Mouse (Mus musculus): Measurements from ENCODE around the gene Gtf2h4. TPM values are rescaled to one million over a fixed set of nuclear protein-coding genes. Genes with fewer than 3 reads are reported as not detected.

Gene Gtf2h4
- total and polyA plus RNA-seq, 2 experiments from 2014 or later = 20.9 to 30.9 TPM

DNA sequence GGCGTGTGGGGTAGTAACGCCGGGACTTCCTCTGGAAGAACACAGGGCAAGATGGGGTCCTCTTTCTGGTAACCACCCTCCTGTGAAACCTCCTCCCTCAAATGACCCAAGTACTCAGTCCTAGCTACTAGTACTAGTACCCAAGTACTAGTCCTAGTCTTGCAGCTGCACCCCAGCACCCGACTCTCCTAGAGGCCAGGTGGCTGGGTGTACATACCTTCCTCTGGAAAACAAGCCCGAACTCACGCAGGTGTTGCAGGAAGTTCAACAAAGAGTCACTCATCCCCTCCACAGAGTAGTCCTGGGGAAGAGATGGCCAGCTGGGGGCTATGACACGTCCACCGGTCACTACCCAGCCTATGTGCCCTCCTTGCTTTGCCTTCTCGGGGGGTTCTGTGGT is 3.8 kb downstream of the Gtf2h4 start:
- peaks cover 7% of the 10 kb centered on the region; the same call in 1 of the 2 replicates for H3K4me1 ChIP-seq (ENCODE audit: insufficient read depth)
- no peak overlapping the region for H3K4me3 ChIP-seq (ENCODE audit: low read depth, low read length)
- WGBS = 95% methylated on average over 9 of the region's 9 CpGs
- no peak overlapping the region for H3K9ac ChIP-seq
- no peaks in the 10 kb centered on the region for H3K9me3 ChIP-seq (ENCODE audit: low read length)
- H3K4me2 ChIP-seq (ENCODE audit: low read depth) = no peak overlapping the region
- peaks cover 8% of the 10 kb centered on the region; the same call in 1 of the 2 replicates for H3K36me3 ChIP-seq (ENCODE audit: insufficient read depth)
- ATAC-seq (no peak), DNase-seq (no peak)
- no peaks in the 10 kb centered on the region for H3K27me3 ChIP-seq (ENCODE audit: insufficient read depth, low read length)
- H3K27ac ChIP-seq (ENCODE audit: low read depth, low read length) = no peak overlapping the region
- TF ChIP-seq CTCF (IDR thresholded peaks at IDR 0.05; ENCODE audit: low read depth) = no peak

DNA sequence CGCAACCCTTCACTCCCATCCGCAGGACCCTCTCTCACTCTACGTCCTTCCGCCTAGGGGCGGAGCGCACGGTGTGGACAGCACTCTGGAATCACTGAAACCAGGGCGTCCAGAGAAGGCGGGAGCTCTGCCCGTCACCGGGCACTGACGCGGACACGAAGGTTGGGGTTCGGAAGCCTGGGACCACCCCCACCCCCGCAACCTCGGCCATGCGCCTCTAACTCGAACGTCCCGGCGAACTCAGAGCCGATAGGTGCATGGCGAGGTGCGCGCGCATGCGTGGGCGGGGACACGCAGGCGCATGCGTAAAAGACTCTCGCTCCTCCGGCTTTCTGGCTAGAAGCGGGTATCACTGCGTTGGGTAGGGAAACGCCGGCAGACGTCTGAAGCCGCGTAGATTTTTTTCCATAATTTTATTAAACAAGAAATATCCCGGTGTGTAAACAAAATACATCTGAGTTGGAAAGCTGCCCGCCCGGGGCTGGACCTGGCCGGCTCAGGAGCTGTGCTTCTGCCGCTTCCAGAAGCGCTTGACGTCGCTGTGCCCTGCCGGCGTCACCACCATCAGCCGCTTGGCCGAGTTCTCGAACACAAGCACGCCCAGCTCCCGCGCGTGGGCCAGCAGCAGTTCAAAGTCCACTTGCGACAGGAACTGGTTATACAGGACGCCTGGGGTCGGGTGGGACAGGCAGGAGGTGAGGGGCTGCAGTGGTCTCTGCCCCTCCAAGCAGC is 6.0 kb downstream of the Gtf2h4 start, which contains the start of gene Vars2:
Gene Vars2 (minus strand): TSS at position 259 of the 732 bp plus-strand sequence.
- Histone ChIP-seq H3K36me3 (ENCODE audit: insufficient read depth) (peaks cover 22% of the 10 kb centered on the region), H3K4me3 (ENCODE audit: low read depth, low read length) (peak within 1 kb of the TSS; percentile 59), H3K4me1 (ENCODE audit: insufficient read depth) (no peaks in the 10 kb centered on the region), H3K27ac (ENCODE audit: low read depth, low read length) (peak within 1 kb of the TSS; percentile 82), H3K27me3 (ENCODE audit: insufficient read depth, low read length) (no peaks in the 10 kb centered on the region), H3K4me2 (ENCODE audit: low read depth) (peak within 1 kb of the TSS; percentile 96), H3K9ac (peak within 1 kb of the TSS; percentile 77), H3K9me3 (ENCODE audit: low read length) (no peaks in the 10 kb centered on the region)
- DNase-seq = peak; percentile 98
- peak; percentile 94 for ATAC-seq
- under 1% methylated on average over 61 of the region's 61 CpGs for WGBS
- TF ChIP-seq CTCF (IDR thresholded peaks at IDR 0.05; ENCODE audit: low read depth) = 0 out of 2 replicates have a peak, but pooled peaks have one; percentile 29

DNA sequence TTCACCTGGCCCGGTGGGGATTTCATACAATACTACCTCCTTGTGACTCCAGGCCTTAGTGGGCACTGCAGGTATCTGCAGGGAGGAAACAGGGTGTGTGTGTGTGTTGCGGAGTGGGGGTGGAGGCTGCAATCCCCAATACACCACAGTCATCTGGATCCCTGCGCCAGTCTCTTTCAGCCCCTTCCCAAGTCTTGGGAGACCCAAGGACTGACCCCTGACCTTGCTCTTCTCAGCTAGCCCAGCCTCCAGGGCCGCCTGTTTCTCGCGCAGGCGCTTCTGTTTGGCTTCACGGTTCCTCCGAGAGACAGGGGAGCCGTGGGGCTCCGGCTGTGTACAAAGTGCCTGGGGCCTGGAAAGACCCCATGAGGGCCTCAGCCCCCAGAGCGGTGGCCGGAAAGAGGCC is 6.7 kb downstream of the Gtf2h4 start:
- Histone ChIP-seq H3K4me1 (ENCODE audit: insufficient read depth) (no peaks in the 10 kb centered on the region), H3K4me3 (ENCODE audit: low read depth, low read length) (peak overlapping the region; percentile 59), H3K4me2 (ENCODE audit: low read depth) (peak overlapping the region; percentile 96), H3K36me3 (ENCODE audit: insufficient read depth) (peaks cover 25% of the 10 kb centered on the region), H3K27me3 (ENCODE audit: insufficient read depth, low read length) (no peaks in the 10 kb centered on the region), H3K9ac (peak overlapping the region; percentile 77), H3K9me3 (ENCODE audit: low read length) (no peaks in the 10 kb centered on the region), H3K27ac (ENCODE audit: low read depth, low read length) (peak overlapping the region; percentile 82)
- WGBS = 8% methylated on average over 13 of the region's 13 CpGs
- peak; percentile 13; the same call in 1 of the 2 replicates for TF ChIP-seq CTCF (IDR thresholded peaks at IDR 0.05; ENCODE audit: low read depth)
- ATAC-seq (peak; percentile 59), DNase-seq (peak; percentile 67)

DNA sequence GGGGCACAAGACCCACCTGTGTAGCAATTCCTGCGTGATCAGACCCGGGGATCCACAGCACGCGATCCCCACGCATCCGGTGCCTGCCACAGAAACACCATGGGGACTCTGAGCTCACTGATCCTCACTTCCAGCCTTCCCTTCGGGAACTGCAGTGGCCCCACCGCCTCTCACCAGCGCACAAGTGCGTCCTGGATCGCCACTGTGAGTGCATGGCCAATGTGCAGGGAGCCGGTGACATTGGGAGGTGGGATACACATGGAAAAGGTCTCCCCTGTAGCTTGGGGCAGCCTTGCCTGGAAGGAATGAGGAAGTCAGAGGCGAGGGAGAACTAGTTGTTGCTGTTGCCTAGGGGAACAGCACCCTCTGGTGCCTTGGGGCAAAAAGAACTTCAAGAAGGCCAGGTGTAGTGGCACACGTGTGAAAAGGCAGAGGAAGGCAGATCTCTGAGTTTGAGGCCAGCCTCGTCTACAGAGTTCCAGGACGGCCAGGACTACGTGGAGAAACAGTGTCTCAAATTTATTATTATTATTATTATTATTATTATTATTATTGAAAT is 7.5 kb downstream of the Gtf2h4 start:
- peak; percentile 41 for TF ChIP-seq CTCF (IDR thresholded peaks at IDR 0.05; ENCODE audit: low read depth)
- Histone ChIP-seq H3K27me3 (ENCODE audit: insufficient read depth, low read length) (no peaks in the 10 kb centered on the region), H3K9me3 (ENCODE audit: low read length) (no peaks in the 10 kb centered on the region), H3K4me3 (ENCODE audit: low read depth, low read length) (no peak overlapping the region), H3K36me3 (ENCODE audit: insufficient read depth) (peaks cover 33% of the 10 kb centered on the region), H3K4me2 (ENCODE audit: low read depth) (no peak overlapping the region), H3K9ac (no peak overlapping the region), H3K4me1 (ENCODE audit: insufficient read depth) (no peaks in the 10 kb centered on the region), H3K27ac (ENCODE audit: low read depth, low read length) (no peak overlapping the region)
- no peak for ATAC-seq
- WGBS = 83% methylated on average over 17 of the region's 17 CpGs
- DNase-seq = no peak

DNA sequence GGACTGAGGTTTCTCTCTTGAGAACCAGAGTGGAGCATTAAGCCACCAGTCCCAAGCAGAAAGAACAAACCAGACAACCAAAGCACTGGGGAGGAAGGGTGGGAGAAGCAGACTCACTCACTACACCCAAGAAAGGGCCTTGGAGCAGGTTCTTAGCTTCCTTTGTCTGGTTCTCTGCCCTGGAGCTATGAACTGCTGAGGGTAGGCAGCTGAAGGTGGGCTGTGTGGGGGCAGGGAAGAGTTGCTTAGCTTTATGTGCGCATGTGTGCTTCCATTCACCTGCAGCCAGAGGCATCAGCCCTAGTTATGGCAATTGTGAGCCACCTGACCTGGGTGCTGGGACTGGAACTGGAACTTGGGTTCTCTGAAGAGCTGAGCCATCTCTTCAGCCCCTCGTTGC is 20.5 kb downstream of the Gtf2h4 start:
- no peaks in the 10 kb centered on the region for H3K27me3 ChIP-seq (ENCODE audit: insufficient read depth, low read length)
- H3K4me3 ChIP-seq (ENCODE audit: low read depth, low read length) = no peak overlapping the region
- no peak overlapping the region for H3K4me2 ChIP-seq (ENCODE audit: low read depth)
- peaks cover 26% of the 10 kb centered on the region for H3K36me3 ChIP-seq (ENCODE audit: insufficient read depth)
- DNase-seq = no peak
- no peak overlapping the region for H3K27ac ChIP-seq (ENCODE audit: low read depth, low read length)
- WGBS = 81% methylated on average over 2 of the region's 2 CpGs
- H3K9ac ChIP-seq = no peak overlapping the region
- ATAC-seq = no peak
- TF ChIP-seq CTCF (IDR thresholded peaks at IDR 0.05; ENCODE audit: low read depth) = no peak
- H3K4me1 ChIP-seq (ENCODE audit: insufficient read depth) = no peaks in the 10 kb centered on the region
- no peaks in the 10 kb centered on the region for H3K9me3 ChIP-seq (ENCODE audit: low read length)

DNA sequence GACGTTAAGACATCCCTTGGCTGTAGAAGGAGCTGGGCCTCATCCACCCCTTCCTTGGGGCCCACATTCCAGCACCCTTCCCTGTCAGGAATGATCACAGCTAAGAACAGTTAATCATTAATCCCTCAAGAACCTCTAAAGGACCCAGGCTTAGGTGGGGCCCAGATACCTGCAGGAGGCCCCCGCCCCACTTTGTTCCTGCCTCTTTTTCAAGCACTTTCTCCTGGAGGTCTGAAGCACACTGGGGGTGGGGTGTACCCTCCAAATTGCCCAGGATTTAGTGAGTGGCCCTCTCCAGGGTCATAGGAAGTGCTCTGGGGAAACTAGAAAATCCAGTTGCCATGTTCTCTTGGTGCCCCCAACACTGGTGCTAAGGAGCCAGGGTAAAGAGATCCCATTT is 24.1 kb downstream of the Gtf2h4 start:
- no peak overlapping the region for H3K4me2 ChIP-seq (ENCODE audit: low read depth)
- H3K4me3 ChIP-seq (ENCODE audit: low read depth, low read length) = no peak overlapping the region
- WGBS = 68% methylated on average over 2 of the region's 2 CpGs
- no peaks in the 10 kb centered on the region for H3K9me3 ChIP-seq (ENCODE audit: low read length)
- DNase-seq (no peak), ATAC-seq (no peak)
- H3K36me3 ChIP-seq (ENCODE audit: insufficient read depth) = no peaks in the 10 kb centered on the region
- H3K27ac ChIP-seq (ENCODE audit: low read depth, low read length) = no peak overlapping the region
- H3K27me3 ChIP-seq (ENCODE audit: insufficient read depth, low read length) = no peaks in the 10 kb centered on the region
- no peak overlapping the region for H3K9ac ChIP-seq
- TF ChIP-seq CTCF (IDR thresholded peaks at IDR 0.05; ENCODE audit: low read depth) = no peak
- no peaks in the 10 kb centered on the region for H3K4me1 ChIP-seq (ENCODE audit: insufficient read depth)

DNA sequence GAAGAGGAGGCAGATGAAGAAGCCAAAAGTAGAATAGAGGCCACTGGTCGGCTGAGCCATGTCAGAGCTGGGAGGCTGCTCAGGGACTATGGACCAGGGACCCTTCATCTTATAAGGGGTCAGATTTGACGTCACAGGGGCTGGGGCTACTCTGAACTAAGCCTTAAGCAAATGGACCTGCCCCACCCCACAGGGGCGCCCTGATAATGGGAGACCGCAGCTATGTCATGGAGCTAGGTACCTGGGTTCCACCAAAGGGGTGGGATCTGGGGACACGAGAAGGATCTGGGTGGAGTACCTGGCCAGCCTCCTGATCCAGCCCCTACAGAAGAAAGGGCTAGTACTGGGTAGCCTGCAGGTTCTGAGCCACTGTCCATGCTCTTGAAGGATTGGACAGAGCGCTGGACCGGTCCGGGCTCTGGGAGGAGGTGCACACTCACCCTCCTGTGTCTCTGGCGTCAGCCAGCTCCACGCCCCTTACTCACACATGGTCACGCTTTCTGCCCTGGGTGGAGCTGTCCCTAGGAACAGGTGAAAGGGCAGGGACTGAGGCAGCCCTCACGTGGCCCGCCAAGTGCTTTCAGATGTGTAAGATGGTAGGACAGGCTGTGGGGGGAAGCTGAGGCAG is 29.8 kb downstream of the Gtf2h4 start, which contains the start of gene Mucl3:
Gene Mucl3 (minus strand): TSS at position 87 of the 628 bp plus-strand sequence.
- Histone ChIP-seq H3K4me1 (ENCODE audit: insufficient read depth) (no peaks in the 10 kb centered on the region), H3K36me3 (ENCODE audit: insufficient read depth) (no peaks in the 10 kb centered on the region), H3K9ac (no peak within 1 kb of the TSS), H3K4me3 (ENCODE audit: low read depth, low read length) (no peak within 1 kb of the TSS), H3K27ac (ENCODE audit: low read depth, low read length) (no peak within 1 kb of the TSS), H3K4me2 (ENCODE audit: low read depth) (no peak within 1 kb of the TSS), H3K9me3 (ENCODE audit: low read length) (no peaks in the 10 kb centered on the region), H3K27me3 (ENCODE audit: insufficient read depth, low read length) (no peaks in the 10 kb centered on the region)
- 76% methylated on average over 13 of the region's 13 CpGs for WGBS
- TF ChIP-seq CTCF (IDR thresholded peaks at IDR 0.05; ENCODE audit: low read depth) = no peak
- DNase-seq (no peak), ATAC-seq (no peak)
